Mouse (Mus musculus): Measurements from ENCODE around the gene P2rx3. TPM values are rescaled to one million over a fixed set of nuclear protein-coding genes. Genes with fewer than 3 reads are reported as not detected.

The P2rx3 gene
- total and polyA plus RNA-seq, 2 experiments from 2014 or later: 0.41 TPM; not detected in 1

DNA sequence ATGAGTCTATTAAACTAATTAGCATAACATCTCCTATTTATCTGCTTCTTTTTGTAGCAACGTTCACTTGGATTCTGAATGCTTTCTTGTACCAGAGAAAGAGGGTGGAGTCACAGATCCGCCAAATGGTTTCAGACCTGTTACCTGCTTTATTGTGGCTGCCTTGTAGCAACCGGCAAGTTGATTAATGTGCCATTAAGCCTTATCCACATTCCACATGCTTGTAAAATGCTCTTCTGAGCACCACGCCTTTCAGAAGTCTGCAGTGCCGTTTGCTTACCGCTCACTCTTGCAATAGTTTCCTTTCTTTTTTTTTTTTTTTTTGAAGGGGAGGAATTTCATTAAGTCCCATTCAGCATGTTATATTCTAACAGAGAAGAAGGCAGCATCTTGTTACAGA is 7.4 kb downstream of the P2rx3 start:
- H3K27me3 ChIP-seq (ENCODE audit: insufficient read depth, low read length): no peaks in the 10 kb centered on the region
- ATAC-seq: no peak
- H3K9me3 ChIP-seq (ENCODE audit: low read length): no peaks in the 10 kb centered on the region
- WGBS: 49% methylated on average over 6 of the region's 6 CpGs
- H3K9ac ChIP-seq: no peak overlapping the region
- no peaks in the 10 kb centered on the region for H3K4me1 ChIP-seq (ENCODE audit: insufficient read depth)
- no peaks in the 10 kb centered on the region for H3K36me3 ChIP-seq (ENCODE audit: insufficient read depth)
- no peak for TF ChIP-seq CTCF (IDR thresholded peaks at IDR 0.05; ENCODE audit: low read depth)
- H3K27ac ChIP-seq (ENCODE audit: low read depth, low read length): no peak overlapping the region
- no peak overlapping the region for H3K4me3 ChIP-seq (ENCODE audit: low read depth, low read length)
- H3K4me2 ChIP-seq (ENCODE audit: low read depth): no peak overlapping the region
- no peak for DNase-seq

DNA sequence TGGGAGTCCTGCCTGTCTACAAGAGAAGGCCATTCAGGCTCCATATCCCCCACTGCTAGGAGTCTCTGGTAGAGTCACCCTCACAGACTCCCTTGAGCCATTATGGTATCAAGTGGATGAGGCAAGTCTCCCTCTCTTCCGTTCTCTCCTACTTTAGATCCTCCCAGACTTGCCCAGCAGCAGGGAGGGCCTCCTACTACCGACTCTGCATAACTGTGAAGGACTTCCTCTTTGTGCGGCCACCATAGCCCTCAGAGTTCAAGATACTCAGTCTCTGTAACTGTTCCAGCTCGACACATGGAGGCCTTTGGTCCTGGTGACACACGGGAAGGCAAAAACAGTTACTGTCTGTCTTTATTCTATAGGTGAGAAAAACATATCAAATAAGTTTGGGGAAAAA is 10.0 kb downstream of the P2rx3 start:
- DNase-seq (no peak), ATAC-seq (no peak)
- no peak overlapping the region for H3K27ac ChIP-seq (ENCODE audit: low read depth, low read length)
- H3K36me3 ChIP-seq (ENCODE audit: insufficient read depth): no peaks in the 10 kb centered on the region
- H3K9ac ChIP-seq: no peak overlapping the region
- no peaks in the 10 kb centered on the region for H3K9me3 ChIP-seq (ENCODE audit: low read length)
- WGBS: 77% methylated on average over 5 of the region's 5 CpGs
- no peaks in the 10 kb centered on the region for H3K27me3 ChIP-seq (ENCODE audit: insufficient read depth, low read length)
- H3K4me1 ChIP-seq (ENCODE audit: insufficient read depth): no peaks in the 10 kb centered on the region
- H3K4me2 ChIP-seq (ENCODE audit: low read depth): no peak overlapping the region
- no peak for TF ChIP-seq CTCF (IDR thresholded peaks at IDR 0.05; ENCODE audit: low read depth)
- no peak overlapping the region for H3K4me3 ChIP-seq (ENCODE audit: low read depth, low read length)

DNA sequence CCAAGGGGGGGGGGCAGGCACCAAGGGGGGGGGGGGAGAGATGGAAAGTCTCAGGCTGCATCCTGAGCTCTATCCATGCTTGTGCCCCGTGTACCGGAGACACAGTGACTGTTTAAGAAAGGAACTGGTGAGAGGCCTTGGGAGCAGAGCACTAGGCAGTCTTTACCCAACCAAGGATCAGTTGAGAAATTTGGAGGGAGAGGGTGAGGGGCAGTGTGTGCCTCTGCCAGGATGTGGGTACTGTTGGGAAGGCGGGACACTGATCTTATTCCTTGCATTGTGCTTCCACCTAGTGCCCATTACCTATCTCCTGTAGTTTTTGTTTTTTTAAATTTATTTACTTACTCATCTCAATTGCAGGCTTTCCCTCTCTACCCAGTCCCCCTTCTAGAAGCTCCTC is 11.1 kb downstream of the P2rx3 start:
- ATAC-seq: no peak
- H3K27me3 ChIP-seq (ENCODE audit: insufficient read depth, low read length): no peaks in the 10 kb centered on the region
- no peak overlapping the region for H3K4me3 ChIP-seq (ENCODE audit: low read depth, low read length)
- no peak for DNase-seq
- no peak overlapping the region for H3K4me2 ChIP-seq (ENCODE audit: low read depth)
- H3K9ac ChIP-seq: no peak overlapping the region
- no peaks in the 10 kb centered on the region for H3K9me3 ChIP-seq (ENCODE audit: low read length)
- no peak for TF ChIP-seq CTCF (IDR thresholded peaks at IDR 0.05; ENCODE audit: low read depth)
- H3K27ac ChIP-seq (ENCODE audit: low read depth, low read length): no peak overlapping the region
- no peaks in the 10 kb centered on the region for H3K36me3 ChIP-seq (ENCODE audit: insufficient read depth)
- 66% methylated on average over 3 of the region's 3 CpGs for WGBS
- no peaks in the 10 kb centered on the region for H3K4me1 ChIP-seq (ENCODE audit: insufficient read depth)

DNA sequence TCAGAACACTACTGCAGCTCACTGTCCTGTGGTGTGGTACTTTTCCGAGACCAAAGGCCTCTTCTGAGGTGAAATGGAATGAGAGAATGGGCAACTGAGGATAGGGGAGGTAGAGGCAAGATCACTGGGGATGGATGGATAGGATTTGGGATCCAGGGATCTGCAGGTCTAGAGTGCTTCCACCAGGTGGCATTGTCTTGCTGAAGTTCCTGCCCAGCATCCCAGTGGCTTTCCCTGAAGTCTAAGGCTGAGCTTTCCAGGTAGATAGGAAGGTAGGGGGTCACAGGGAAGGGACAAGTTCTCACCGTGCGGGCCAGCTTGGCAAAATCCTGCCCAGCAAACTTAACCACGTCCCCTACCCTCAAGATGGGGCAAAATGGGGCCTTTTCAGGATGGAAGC is 15.2 kb downstream of the P2rx3 start:
- Histone ChIP-seq H3K27me3 (ENCODE audit: insufficient read depth, low read length) (no peaks in the 10 kb centered on the region), H3K9me3 (ENCODE audit: low read length) (no peaks in the 10 kb centered on the region), H3K36me3 (ENCODE audit: insufficient read depth) (no peaks in the 10 kb centered on the region), H3K4me3 (ENCODE audit: low read depth, low read length) (no peak overlapping the region), H3K9ac (no peak overlapping the region), H3K27ac (ENCODE audit: low read depth, low read length) (no peak overlapping the region), H3K4me1 (ENCODE audit: insufficient read depth) (no peaks in the 10 kb centered on the region), H3K4me2 (ENCODE audit: low read depth) (no peak overlapping the region)
- ATAC-seq (peak; percentile 43), DNase-seq (peak; percentile 39)
- peak; percentile 72 for TF ChIP-seq CTCF (IDR thresholded peaks at IDR 0.05; ENCODE audit: low read depth)
- 24% methylated on average over 4 of the region's 4 CpGs for WGBS

DNA sequence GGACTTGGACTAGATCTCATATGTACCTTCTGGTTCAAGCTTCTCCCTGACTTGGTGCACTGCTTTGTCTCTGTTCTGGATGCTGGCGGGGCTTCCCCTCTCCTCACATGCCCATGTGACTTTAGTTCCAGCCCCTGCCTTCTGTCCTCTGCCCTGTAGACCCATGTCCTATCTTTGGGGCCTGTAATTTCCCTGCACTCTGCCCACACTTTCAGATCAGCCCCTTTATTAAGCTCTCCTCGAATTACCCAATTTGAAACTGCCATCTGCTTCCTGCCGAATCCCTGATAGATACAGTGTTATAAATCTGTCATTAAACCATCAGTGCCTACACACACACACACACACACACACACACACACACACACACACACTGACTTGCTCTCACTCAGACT is 22.7 kb downstream of the P2rx3 start:
- no peaks in the 10 kb centered on the region for H3K36me3 ChIP-seq (ENCODE audit: insufficient read depth)
- no peaks in the 10 kb centered on the region for H3K27me3 ChIP-seq (ENCODE audit: insufficient read depth, low read length)
- H3K9me3 ChIP-seq (ENCODE audit: low read length): no peaks in the 10 kb centered on the region
- TF ChIP-seq CTCF (IDR thresholded peaks at IDR 0.05; ENCODE audit: low read depth): no peak
- no peaks in the 10 kb centered on the region for H3K4me1 ChIP-seq (ENCODE audit: insufficient read depth)
- H3K4me3 ChIP-seq (ENCODE audit: low read depth, low read length): no peak overlapping the region
- H3K27ac ChIP-seq (ENCODE audit: low read depth, low read length): no peak overlapping the region
- 35% methylated on average over 3 of the region's 3 CpGs for WGBS
- no peak for DNase-seq
- no peak overlapping the region for H3K9ac ChIP-seq
- no peak overlapping the region for H3K4me2 ChIP-seq (ENCODE audit: low read depth)
- 0 out of 2 replicates have a peak, but pooled peaks have one; percentile 11 for ATAC-seq

DNA sequence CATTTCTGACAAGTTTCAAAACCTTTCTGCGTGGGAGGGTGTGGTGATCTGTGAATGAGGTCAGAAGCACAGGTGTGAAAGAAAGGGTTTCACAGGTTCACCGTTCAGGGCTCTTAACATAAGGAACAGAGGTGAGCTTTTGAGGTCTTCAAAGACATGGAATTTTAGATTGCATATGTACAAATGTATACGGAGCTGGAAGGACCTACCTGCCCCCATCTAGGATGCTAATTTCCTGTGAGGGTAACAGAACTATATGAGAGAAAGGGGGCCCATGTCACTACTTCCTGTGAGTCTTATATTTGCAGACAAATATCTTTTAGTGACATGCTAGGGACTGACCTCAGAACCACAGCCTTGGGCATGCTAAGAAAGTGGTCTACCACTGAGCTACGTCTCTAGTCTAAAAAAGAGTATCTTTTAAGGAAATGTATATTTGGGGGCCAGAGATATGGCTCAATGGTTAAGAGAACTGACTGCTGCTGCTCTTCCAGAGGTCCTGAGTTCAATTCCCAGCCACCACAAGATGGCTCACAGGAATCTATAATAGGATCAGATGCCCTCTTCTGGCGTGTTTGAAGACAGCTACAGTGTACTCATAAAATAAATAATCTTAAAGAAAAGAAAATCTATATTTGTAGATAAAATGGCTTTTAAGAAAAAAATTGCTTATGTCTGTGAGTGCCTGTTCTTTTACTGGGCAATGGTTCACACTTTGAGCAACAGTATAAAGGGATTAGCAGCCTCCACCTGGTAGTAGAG is 23.3 kb downstream of the P2rx3 start:
- Histone ChIP-seq H3K36me3 (ENCODE audit: insufficient read depth) (no peaks in the 10 kb centered on the region), H3K4me1 (ENCODE audit: insufficient read depth) (no peaks in the 10 kb centered on the region), H3K4me2 (ENCODE audit: low read depth) (no peak overlapping the region), H3K9me3 (ENCODE audit: low read length) (no peaks in the 10 kb centered on the region), H3K9ac (no peak overlapping the region), H3K27ac (ENCODE audit: low read depth, low read length) (no peak overlapping the region), H3K27me3 (ENCODE audit: insufficient read depth, low read length) (no peaks in the 10 kb centered on the region), H3K4me3 (ENCODE audit: low read depth, low read length) (no peak overlapping the region)
- TF ChIP-seq CTCF (IDR thresholded peaks at IDR 0.05; ENCODE audit: low read depth): no peak
- DNase-seq (no peak), ATAC-seq (no peak)
- 84% methylated on average over 5 of the region's 5 CpGs for WGBS

DNA sequence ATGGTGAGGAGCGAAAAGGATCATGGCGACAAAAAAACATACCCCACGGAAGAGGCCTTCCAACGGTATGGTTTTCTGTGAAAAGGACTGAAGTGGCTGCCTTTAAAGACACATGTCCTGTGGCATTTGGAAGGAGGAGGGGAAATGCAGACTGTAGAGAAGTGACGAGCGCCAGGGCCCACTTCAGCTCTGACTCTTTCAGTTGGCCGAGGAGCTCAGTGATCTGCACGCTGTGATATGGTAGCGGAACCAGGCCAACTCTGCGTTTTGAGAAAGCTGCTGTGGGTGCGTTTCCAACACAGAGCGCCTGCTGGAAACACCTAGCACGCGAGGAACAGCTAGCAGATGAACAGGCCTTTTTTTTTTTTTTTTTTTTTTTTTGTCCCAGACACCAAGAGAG is 24.6 kb downstream of the P2rx3 start:
- 75% methylated on average over 14 of the region's 14 CpGs for WGBS
- Histone ChIP-seq H3K4me2 (ENCODE audit: low read depth) (no peak overlapping the region), H3K27ac (ENCODE audit: low read depth, low read length) (no peak overlapping the region), H3K27me3 (ENCODE audit: insufficient read depth, low read length) (no peaks in the 10 kb centered on the region), H3K36me3 (ENCODE audit: insufficient read depth) (no peaks in the 10 kb centered on the region), H3K4me3 (ENCODE audit: low read depth, low read length) (no peak overlapping the region), H3K9ac (no peak overlapping the region), H3K9me3 (ENCODE audit: low read length) (no peaks in the 10 kb centered on the region), H3K4me1 (ENCODE audit: insufficient read depth) (no peaks in the 10 kb centered on the region)
- DNase-seq: peak; percentile 71
- peak; percentile 68 for ATAC-seq
- no peak for TF ChIP-seq CTCF (IDR thresholded peaks at IDR 0.05; ENCODE audit: low read depth)

Measured in forebrain, postnatal 0 days (tissue).